Mouse (Mus musculus) kidney, postnatal 36 days (tissue): Measurements from ENCODE around the gene Chmp3.
A peak's percentile ranks its signal among the peaks of the same experiment; 100 is the strongest.

Experiments
- DNase-seq, 2 experiments: peaks; one replicate each; pipeline ENCODE4 v3.0.0; 2021 to 2022; ENCODE audit warnings: mixed read lengths in 2 of 2

Gene Chmp3

DNA sequence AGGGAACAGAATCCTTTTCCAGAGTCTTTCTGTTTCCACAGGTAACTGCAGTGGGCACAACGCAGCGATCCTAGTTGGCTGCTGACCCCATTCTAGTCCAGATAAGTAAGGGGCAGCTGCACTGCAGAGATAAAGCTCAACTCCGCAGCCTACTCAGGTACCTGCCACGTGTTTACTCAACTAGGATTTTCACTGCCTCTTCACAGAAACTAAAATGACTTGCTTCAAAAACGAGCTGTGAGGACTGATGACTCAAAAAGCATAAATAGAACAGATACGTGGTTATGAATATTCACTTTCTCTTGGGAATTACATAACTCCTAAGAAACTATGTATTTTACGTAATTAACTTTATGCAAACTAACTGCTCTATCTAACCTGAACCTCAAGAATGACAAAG lies 66.4 kb downstream of the Chmp3 start:
- no peak for DNase-seq

DNA sequence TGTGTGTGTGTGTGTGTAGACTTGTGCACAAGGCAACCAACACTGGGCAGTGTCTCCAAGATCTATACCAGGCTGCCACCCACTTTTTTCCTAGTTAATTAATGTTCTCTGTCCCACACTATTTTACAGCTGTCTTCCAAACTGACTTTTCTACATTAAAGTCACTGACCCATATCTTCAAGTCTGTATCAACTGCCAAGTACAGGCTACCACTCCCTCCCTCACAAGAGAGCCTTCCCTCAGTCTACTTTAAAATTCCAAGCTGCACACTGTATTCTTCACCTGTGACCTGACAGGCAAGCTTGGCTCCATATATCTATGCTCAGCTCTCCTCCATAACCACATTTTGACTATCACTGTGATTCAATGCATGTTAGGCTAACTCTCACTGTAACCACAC lies 69.6 kb downstream of the Chmp3 start:
- peak in 1 of 2 experiments; percentile 16 for DNase-seq

GRCm38 (mm10) chr6:71616959-71617358 lies 73.4 kb downstream of the Chmp3 start:
- DNase-seq, result no peak

- DNase-seq, result no peak
Measured at GRCm38 (mm10) chr6:71621551-71621950, 78.0 kb downstream of the Chmp3 start.

- DNase-seq, result peak in 1 of 2 experiments; percentile 28
Measured at GRCm38 (mm10) chr6:71621981-71622380, 78.4 kb downstream of the Chmp3 start.

GRCm38 (mm10) chr6:71624723-71625122 lies 81.1 kb downstream of the Chmp3 start:
- DNase-seq, result no peak

- no peak for DNase-seq
Measured at GRCm38 (mm10) chr6:71625984-71626383, 82.4 kb downstream of the Chmp3 start.

GRCm38 (mm10) chr6:71627325-71627724 lies 83.7 kb downstream of the Chmp3 start:
- DNase-seq, result no peak

- DNase-seq, result no peak
Measured at GRCm38 (mm10) chr6:71631196-71631595, 87.6 kb downstream of the Chmp3 start.

GRCm38 (mm10) chr6:71631706-71632461 lies 88.3 kb downstream of the Chmp3 start:
- DNase-seq, result peak; percentile 46 to 69
